Mouse (Mus musculus) cortical plate, adult 2 months (tissue): Measurements from ENCODE around the gene Fmn2.

Source experiments
- CTCF ChIP-seq: fragments of 200-500 bp; IDR thresholded peaks from 2 replicates; pipeline ENCODE4 v1.5.1; 2011; ENCODE audit warnings: mild to moderate bottlenecking, control low read depth, low read length; ENCODE audit not compliant: insufficient read depth; ENCODE audit errors: extremely low read depth
- POLR2A ChIP-seq: fragments of 200-500 bp; IDR thresholded peaks from 2 replicates; pipeline ENCODE4 v1.6.1; 2011; ENCODE audit warnings: mild to moderate bottlenecking, low read length, control low read depth; ENCODE audit not compliant: insufficient read depth; ENCODE audit errors: extremely low read depth

GRCm38 (mm10) chr1:174732715-174733114, 231.1 kb downstream of the Fmn2 start:
- no peak for TF ChIP-seq POLR2A
- TF ChIP-seq CTCF, result no peak
